Mouse (Mus musculus): ENCODE results near the gene Mrpl10. TPM values are rescaled to one million over a fixed set of nuclear protein-coding genes. Genes with fewer than 3 reads are reported as not detected.

Mrpl10 gene
- polyA plus RNA-seq, 1 experiment from 2014 or later: 59.4 TPM

GRCm38 (mm10) chr11:97083401-97084140 is 42.2 kb downstream of the Mrpl10 start:
- H3K9me3 ChIP-seq: 0 out of 2 replicates have a peak, but pooled peaks cover 4% of the 10 kb centered on the region
- 45% methylated on average over 22 of the region's 22 CpGs for WGBS
- H3K9ac ChIP-seq: peak overlapping the region; percentile 9; the same call in 1 of the 2 replicates
- no peaks in the 10 kb centered on the region for H3K27me3 ChIP-seq
- no peak overlapping the region for H3K4me3 ChIP-seq
- H3K27ac ChIP-seq: no peak overlapping the region
- peaks cover 12% of the 10 kb centered on the region; the same call in 1 of the 2 replicates for H3K4me1 ChIP-seq (replicated peaks)
- H3K4me2 ChIP-seq: no peak overlapping the region
- ATAC-seq (ENCODE audit: low FRiP score): no peak
- H3K36me3 ChIP-seq: no peaks in the 10 kb centered on the region

GRCm38 (mm10) chr11:97084821-97085505 is 43.6 kb downstream of the Mrpl10 start:
- Histone ChIP-seq H3K9me3 (peaks cover 9% of the 10 kb centered on the region; the same call in 1 of the 2 replicates), H3K4me2 (no peak overlapping the region), H3K9ac (no peak overlapping the region), H3K4me3 (no peak overlapping the region), H3K36me3 (no peaks in the 10 kb centered on the region), H3K27ac (no peak overlapping the region), H3K27me3 (no peaks in the 10 kb centered on the region), H3K4me1 (replicated peaks) (peaks cover 12% of the 10 kb centered on the region; the same call in 1 of the 2 replicates)
- no peak for ATAC-seq (ENCODE audit: low FRiP score)
- WGBS: 89% methylated on average over 15 of the region's 15 CpGs

GRCm38 (mm10) chr11:97086365-97086764 is 45.0 kb downstream of the Mrpl10 start:
- H3K9me3 ChIP-seq: peaks cover 9% of the 10 kb centered on the region; the same call in 1 of the 2 replicates
- ATAC-seq (ENCODE audit: low FRiP score): no peak
- WGBS: 66% methylated on average over 6 of the region's 6 CpGs

GRCm38 (mm10) chr11:97094600-97094999 is 53.2 kb downstream of the Mrpl10 start:
- no peak overlapping the region for H3K4me3 ChIP-seq
- no peaks in the 10 kb centered on the region for H3K4me1 ChIP-seq (replicated peaks)
- no peak overlapping the region for H3K4me2 ChIP-seq
- no peak for ATAC-seq (ENCODE audit: low FRiP score)
- H3K9ac ChIP-seq: no peak overlapping the region
- WGBS: 75% methylated on average over 2 of the region's 2 CpGs
- H3K27ac ChIP-seq: no peak overlapping the region
- H3K9me3 ChIP-seq: no peaks in the 10 kb centered on the region
- H3K27me3 ChIP-seq: peaks cover 28% of the 10 kb centered on the region
- H3K36me3 ChIP-seq: no peaks in the 10 kb centered on the region

More at GRCm38 (mm10) chr11:97086365-97086764, 45.0 kb downstream of the Mrpl10 start:
- Histone ChIP-seq H3K4me1 (replicated peaks) (peaks cover 12% of the 10 kb centered on the region; the same call in 1 of the 2 replicates), H3K27me3 (no peaks in the 10 kb centered on the region), H3K27ac (no peak overlapping the region), H3K4me2 (no peak overlapping the region), H3K9ac (no peak overlapping the region), H3K4me3 (no peak overlapping the region), H3K36me3 (no peaks in the 10 kb centered on the region)

GRCm38 (mm10) chr11:97098791-97099190 is 57.4 kb downstream of the Mrpl10 start:
- WGBS: 24% methylated on average over 18 of the region's 18 CpGs
- no peaks in the 10 kb centered on the region for H3K36me3 ChIP-seq
- no peak overlapping the region for H3K9ac ChIP-seq
- H3K4me1 ChIP-seq (replicated peaks): no peaks in the 10 kb centered on the region
- no peak overlapping the region for H3K4me3 ChIP-seq
- H3K27ac ChIP-seq: no peak overlapping the region
- peaks cover 39% of the 10 kb centered on the region for H3K27me3 ChIP-seq
- ATAC-seq (ENCODE audit: low FRiP score): no peak
- no peaks in the 10 kb centered on the region for H3K9me3 ChIP-seq
- no peak overlapping the region for H3K4me2 ChIP-seq

Small RNA genes lying within 50 kb of the gene (microRNA-seq; reads per million reads assigned to microRNA genes)
- gene Mir8103: 0.70 reads per million

Other genes with a start within 250 kb of the Mrpl10 start
- 69.8 and 72.6 TPM in 2 replicates for gene Nfe2l1, start 211.6 kb upstream of the Mrpl10 start, polyA plus RNA-seq (2015; fragmentation: Nextera tagmentation; extraction: Ambion mirVana)
- 27.3 and 31.7 TPM in 2 replicates for gene Copz2, start 191.7 kb upstream of the Mrpl10 start, polyA plus RNA-seq (2015; fragmentation: Nextera tagmentation; extraction: Ambion mirVana)
- gene Cdk5rap3, start 125.1 kb upstream of the Mrpl10 start, polyA plus RNA-seq (2015; fragmentation: Nextera tagmentation; extraction: Ambion mirVana): 92.9 and 100 TPM in 2 replicates
- gene Prr15l, start 113.5 kb upstream of the Mrpl10 start, polyA plus RNA-seq (2015; fragmentation: Nextera tagmentation; extraction: Ambion mirVana): 0.29 and 0.43 TPM in 2 replicates
- gene Pnpo, start 97.6 kb upstream of the Mrpl10 start, polyA plus RNA-seq (2015; fragmentation: Nextera tagmentation; extraction: Ambion mirVana): 20.5 and 22.6 TPM in 2 replicates
- 15.9 and 17.2 TPM in 2 replicates for gene Sp2, start 58.6 kb upstream of the Mrpl10 start, polyA plus RNA-seq (2015; fragmentation: Nextera tagmentation; extraction: Ambion mirVana)
- gene Sp6, start 28.2 kb upstream of the Mrpl10 start, polyA plus RNA-seq (2015; fragmentation: Nextera tagmentation; extraction: Ambion mirVana): 0.10 and 0.29 TPM in 2 replicates
- 14.4 and 15.3 TPM in 2 replicates for gene Scrn2, start 11.6 kb upstream of the Mrpl10 start, polyA plus RNA-seq (2015; fragmentation: Nextera tagmentation; extraction: Ambion mirVana)
- gene Lrrc46, start 153 bp upstream of the Mrpl10 start, polyA plus RNA-seq (2015; fragmentation: Nextera tagmentation; extraction: Ambion mirVana): 3.2 and 5.6 TPM in 2 replicates
- 9.6 and 10.7 TPM in 2 replicates for gene Osbpl7, start 9.1 kb downstream of the Mrpl10 start, polyA plus RNA-seq (2015; fragmentation: Nextera tagmentation; extraction: Ambion mirVana)
- 0.16 and 0.21 TPM in 2 replicates for gene Tbx21, start 73.8 kb downstream of the Mrpl10 start, polyA plus RNA-seq (2015; fragmentation: Nextera tagmentation; extraction: Ambion mirVana)
- 7.3 and 8.2 TPM in 2 replicates for gene Tbkbp1, start 109.9 kb downstream of the Mrpl10 start, polyA plus RNA-seq (2015; fragmentation: Nextera tagmentation; extraction: Ambion mirVana)
- gene Kpnb1, start 146.3 kb downstream of the Mrpl10 start, polyA plus RNA-seq (2015; fragmentation: Nextera tagmentation; extraction: Ambion mirVana): 36.7 and 39.7 TPM in 2 replicates
- 154 and 156 TPM in 2 replicates for gene Npepps, start 239.1 kb downstream of the Mrpl10 start, polyA plus RNA-seq (2015; fragmentation: Nextera tagmentation; extraction: Ambion mirVana)

Data from hindbrain, embryonic 13.5 days (tissue).